Mouse (Mus musculus): Measurements from ENCODE around the gene Kcnd3. TPM values are rescaled to one million over a fixed set of nuclear protein-coding genes. Genes with fewer than 3 reads are reported as not detected.

Gene Kcnd3
- polyA plus RNA-seq, 1 experiment, result not detected

DNA sequence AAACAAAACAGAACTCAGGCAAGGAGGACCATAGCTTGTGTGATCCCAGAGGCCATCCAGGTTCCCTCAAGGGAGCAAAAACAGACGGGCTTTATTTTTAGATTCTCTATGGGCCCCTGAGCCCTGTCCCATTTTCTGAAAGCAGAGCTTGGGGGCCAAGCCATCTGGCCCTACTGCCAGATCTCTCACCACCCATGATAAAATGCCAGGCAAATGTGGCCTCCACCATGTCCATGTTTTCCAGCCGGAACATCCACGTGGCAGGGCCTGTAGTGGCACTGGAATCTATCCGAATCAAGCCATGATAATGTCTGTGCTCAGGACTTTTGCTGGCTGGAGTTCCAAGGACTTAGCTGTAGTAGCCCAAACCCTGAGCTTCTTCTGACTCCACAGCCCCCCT lies 148.4 kb downstream of the Kcnd3 start:
- Histone ChIP-seq H3K27ac (ENCODE audit: insufficient read depth, low read depth, low read length) (no peak overlapping the region), H3K4me3 (ENCODE audit: insufficient read depth, low read length) (no peak overlapping the region), H3K4me1 (ENCODE audit: control insufficient read depth, insufficient read depth, low read length) (no peaks in the 10 kb centered on the region)
- TF ChIP-seq CTCF (IDR thresholded peaks at IDR 0.05; ENCODE audit: low read depth, low read length), result no peak
- no peak for TF ChIP-seq POLR2A (IDR thresholded peaks at IDR 0.05; ENCODE audit: borderline replicate concordance, low read depth, low read length)

DNA sequence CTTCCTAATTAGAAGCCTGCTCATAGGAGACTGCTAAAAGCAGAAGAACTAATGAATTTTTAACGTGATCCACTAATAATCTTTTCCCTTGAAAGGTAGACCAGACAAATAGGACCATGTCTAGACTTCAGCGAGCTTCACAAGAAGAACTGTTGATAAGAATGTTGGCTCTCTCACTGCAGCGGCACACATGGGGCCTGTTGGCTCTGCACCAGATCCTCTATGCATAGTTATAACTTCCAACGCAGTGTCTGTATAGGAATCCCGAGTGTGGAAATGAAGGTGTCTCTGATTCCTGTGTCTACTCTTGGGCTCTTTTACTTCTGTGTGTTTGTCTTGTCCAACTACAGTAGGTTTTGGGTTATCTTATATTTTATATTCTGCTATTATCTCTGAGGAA lies 150.8 kb downstream of the Kcnd3 start:
- TF ChIP-seq CTCF (IDR thresholded peaks at IDR 0.05; ENCODE audit: low read depth, low read length) (no peak), POLR2A (IDR thresholded peaks at IDR 0.05; ENCODE audit: borderline replicate concordance, low read depth, low read length) (no peak)
- no peaks in the 10 kb centered on the region for H3K4me1 ChIP-seq (ENCODE audit: control insufficient read depth, insufficient read depth, low read length)
- H3K27ac ChIP-seq (ENCODE audit: insufficient read depth, low read depth, low read length), result no peak overlapping the region
- H3K4me3 ChIP-seq (ENCODE audit: insufficient read depth, low read length), result no peak overlapping the region

DNA sequence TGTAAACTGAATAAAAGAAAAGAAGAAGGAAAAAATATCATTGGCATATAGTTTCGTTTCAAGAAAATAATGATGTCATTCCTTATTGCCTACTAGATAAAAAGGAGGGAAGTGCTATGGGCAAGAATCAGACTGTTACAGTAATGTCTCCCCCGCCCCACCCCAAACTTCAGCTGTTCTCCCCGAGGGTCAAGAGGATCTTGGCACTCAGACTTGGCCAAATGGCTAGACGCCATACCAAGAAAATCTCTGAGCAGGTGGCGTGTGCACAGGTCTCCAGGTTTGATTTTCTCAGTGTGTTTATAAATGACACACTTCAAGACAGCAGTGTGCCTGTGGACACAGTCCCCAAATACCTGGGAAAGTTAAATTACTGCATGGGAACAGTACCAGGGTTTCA lies 153.6 kb downstream of the Kcnd3 start:
- no peaks in the 10 kb centered on the region for H3K4me1 ChIP-seq (ENCODE audit: control insufficient read depth, insufficient read depth, low read length)
- no peak overlapping the region for H3K4me3 ChIP-seq (ENCODE audit: insufficient read depth, low read length)
- no peak overlapping the region for H3K27ac ChIP-seq (ENCODE audit: insufficient read depth, low read depth, low read length)
- TF ChIP-seq POLR2A (IDR thresholded peaks at IDR 0.05; ENCODE audit: borderline replicate concordance, low read depth, low read length) (no peak), CTCF (IDR thresholded peaks at IDR 0.05; ENCODE audit: low read depth, low read length) (no peak)

DNA sequence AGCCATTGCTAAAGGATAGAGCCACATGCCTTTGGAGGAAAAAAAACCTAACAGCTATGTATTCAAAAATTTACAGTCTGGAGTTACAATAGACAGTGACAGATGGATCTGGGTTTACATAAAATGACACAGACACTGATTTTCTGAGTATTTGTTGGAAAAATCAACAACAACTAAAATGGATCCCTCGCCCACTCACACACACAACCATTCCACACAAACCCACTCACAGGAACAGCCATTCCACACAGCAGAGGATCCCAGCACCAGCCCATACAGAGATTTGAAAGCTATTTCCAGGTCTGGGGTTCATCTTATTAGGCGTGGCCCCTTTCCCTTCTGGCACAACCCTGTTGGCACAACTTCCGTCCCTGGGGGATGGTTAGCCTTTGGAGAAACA lies 156.7 kb downstream of the Kcnd3 start:
- TF ChIP-seq CTCF (IDR thresholded peaks at IDR 0.05; ENCODE audit: low read depth, low read length), result no peak
- no peak for TF ChIP-seq POLR2A (IDR thresholded peaks at IDR 0.05; ENCODE audit: borderline replicate concordance, low read depth, low read length)
- Histone ChIP-seq H3K27ac (ENCODE audit: insufficient read depth, low read depth, low read length) (no peak overlapping the region), H3K4me3 (ENCODE audit: insufficient read depth, low read length) (no peak overlapping the region), H3K4me1 (ENCODE audit: control insufficient read depth, insufficient read depth, low read length) (no peaks in the 10 kb centered on the region)

DNA sequence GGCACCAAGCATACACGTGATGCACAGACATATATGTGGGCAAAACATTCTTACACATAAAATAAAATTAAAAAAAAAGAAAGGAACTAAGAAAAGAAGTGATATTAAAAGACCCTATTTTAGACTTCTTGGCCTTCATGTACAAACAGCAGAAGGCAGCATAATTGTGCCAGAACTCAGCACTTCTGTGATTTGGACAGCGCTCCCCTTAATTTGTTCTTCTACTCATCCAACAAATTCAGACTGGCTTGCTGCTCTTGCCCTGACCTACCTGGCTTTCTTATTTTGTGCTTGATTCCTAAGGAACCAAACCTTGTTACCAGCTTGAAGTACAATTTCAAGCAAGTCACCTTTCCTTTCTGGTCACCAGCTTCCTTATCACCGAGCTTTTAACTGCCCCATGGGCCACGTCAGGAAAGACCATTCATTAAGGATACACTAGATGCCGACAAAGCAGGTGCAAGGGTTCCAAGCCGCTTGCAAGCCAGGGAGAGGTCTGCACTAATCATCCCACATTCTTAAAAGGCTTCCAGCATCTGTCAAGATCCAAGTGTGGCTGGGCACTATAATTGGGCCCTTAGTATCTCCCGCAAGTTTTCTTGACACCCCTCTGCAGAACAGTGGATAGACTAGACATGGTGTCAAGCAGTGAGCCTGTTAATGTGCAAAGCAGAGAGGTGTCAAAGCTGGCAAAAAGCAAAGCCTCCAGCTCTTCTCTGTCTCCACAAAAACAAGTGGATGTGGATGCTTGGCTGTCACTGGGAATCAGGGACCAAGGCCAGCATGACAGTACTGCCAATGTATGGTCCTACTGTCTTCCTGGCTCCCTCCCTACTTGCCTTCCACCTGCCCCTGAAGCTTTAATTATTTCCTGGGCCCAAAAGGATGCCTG lies 159.6 kb downstream of the Kcnd3 start:
- Histone ChIP-seq H3K4me3 (ENCODE audit: insufficient read depth, low read length) (no peak overlapping the region), H3K4me1 (ENCODE audit: control insufficient read depth, insufficient read depth, low read length) (no peaks in the 10 kb centered on the region), H3K27ac (ENCODE audit: insufficient read depth, low read depth, low read length) (no peak overlapping the region)
- TF ChIP-seq POLR2A (IDR thresholded peaks at IDR 0.05; ENCODE audit: borderline replicate concordance, low read depth, low read length) (no peak), CTCF (IDR thresholded peaks at IDR 0.05; ENCODE audit: low read depth, low read length) (no peak)

DNA sequence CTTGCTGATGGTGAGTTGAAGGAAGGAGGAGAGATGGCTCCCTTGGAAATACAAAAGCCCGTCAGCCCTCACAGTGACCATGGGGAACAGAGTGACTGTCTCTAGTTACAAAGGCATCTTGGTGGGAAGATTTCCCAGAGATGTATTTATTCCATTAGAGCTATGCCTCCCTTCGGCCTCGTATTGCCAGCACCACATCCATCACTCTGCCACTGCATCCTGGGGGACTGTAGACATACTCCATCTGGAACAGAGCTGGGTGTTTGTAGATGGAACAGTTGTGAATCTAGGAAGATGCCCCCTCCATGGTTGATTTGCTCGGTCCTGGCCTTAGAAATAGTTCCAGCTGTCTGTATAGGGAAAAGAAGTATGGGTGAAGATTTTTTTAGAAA lies 160.3 kb downstream of the Kcnd3 start:
- Histone ChIP-seq H3K4me1 (ENCODE audit: control insufficient read depth, insufficient read depth, low read length) (no peaks in the 10 kb centered on the region), H3K27ac (ENCODE audit: insufficient read depth, low read depth, low read length) (no peak overlapping the region), H3K4me3 (ENCODE audit: insufficient read depth, low read length) (no peak overlapping the region)
- TF ChIP-seq POLR2A (IDR thresholded peaks at IDR 0.05; ENCODE audit: borderline replicate concordance, low read depth, low read length) (no peak), CTCF (IDR thresholded peaks at IDR 0.05; ENCODE audit: low read depth, low read length) (no peak)

DNA sequence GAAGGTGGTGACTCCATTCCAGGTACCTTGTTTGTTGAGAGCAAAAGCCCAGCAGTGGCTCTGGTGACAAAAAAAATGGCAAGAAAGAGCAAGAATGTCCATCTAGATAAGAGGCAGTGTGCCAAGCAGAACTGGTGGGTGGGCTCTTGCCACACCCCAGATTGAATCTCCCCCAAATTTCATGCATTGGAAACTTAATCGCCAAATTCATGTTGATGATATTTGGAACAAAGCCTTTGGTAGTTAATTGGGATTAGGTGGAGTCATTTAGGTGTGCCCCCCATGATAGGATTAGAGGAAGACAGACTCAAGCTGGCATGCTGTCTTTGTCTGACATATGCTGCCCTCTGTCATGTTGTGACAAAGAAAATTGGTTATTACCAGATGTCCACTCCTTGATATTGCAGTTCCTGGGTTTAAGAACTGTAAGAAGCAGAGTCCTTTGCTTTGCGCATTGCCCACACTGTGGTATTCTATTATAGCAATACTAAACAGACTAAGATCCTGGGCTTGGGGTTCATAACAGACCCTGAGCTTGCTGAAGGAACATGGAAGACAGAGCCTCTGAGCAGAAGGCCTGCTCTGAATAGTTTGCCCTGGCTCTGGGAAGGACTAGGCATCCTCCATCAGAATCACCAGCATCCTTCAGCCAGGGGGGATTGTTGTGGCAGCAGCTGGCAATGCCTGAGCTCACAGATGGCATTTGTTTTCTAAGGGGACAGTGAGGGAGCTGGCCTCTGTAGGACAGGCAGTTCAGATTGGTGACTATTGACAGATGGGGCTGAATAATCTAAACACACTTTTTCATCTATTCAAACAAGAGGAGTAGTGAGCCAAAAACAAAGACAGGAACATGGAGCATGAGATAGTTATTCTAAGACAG lies 165.0 kb downstream of the Kcnd3 start:
- H3K27ac ChIP-seq (ENCODE audit: insufficient read depth, low read depth, low read length), result no peak overlapping the region
- TF ChIP-seq POLR2A (IDR thresholded peaks at IDR 0.05; ENCODE audit: borderline replicate concordance, low read depth, low read length), result no peak
- TF ChIP-seq CTCF (IDR thresholded peaks at IDR 0.05; ENCODE audit: low read depth, low read length), result no peak
- H3K4me1 ChIP-seq (ENCODE audit: control insufficient read depth, insufficient read depth, low read length), result no peaks in the 10 kb centered on the region
- H3K4me3 ChIP-seq (ENCODE audit: insufficient read depth, low read length), result no peak overlapping the region

DNA sequence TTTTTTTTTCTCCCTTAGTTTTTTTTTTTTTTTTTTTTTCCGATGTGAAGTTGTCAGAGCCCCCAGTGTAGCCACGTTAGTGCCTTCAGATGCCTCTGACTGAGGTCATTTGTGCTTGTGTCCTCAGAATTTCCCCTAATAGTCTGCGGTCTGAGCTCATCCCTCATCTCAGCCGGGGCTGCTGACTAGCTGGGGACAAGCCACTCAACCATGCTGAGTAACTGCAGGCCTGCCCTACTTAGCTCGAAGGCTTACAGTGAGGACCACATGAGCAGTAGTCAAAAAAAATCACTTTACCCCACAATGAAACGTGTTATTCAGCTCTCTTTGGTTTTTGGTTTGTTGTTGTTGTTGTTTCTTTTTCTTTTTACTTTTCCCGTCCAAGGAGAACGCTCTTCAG lies 169.0 kb downstream of the Kcnd3 start:
- Histone ChIP-seq H3K27ac (ENCODE audit: insufficient read depth, low read depth, low read length) (no peak overlapping the region), H3K4me1 (ENCODE audit: control insufficient read depth, insufficient read depth, low read length) (no peaks in the 10 kb centered on the region), H3K4me3 (ENCODE audit: insufficient read depth, low read length) (no peak overlapping the region)
- TF ChIP-seq CTCF (IDR thresholded peaks at IDR 0.05; ENCODE audit: low read depth, low read length), result no peak

DNA sequence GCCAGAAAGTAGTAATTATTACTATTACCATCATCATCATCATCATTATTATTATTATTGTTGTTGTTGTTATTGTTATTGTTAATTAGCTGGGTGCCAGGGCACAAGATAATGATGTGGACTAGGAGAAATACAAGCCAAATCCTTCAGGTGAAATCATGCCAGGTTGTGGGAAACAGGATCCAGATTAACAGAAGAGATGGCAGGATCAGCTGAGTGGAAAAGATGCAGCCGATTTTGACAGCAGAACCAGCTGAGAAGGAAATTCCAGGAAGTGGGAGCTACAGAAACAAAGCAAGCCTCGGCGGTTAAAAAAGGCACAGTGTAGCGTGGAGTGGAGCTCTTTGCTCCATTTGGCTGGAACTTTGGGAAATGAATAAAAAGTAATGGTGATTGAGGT lies 171.0 kb downstream of the Kcnd3 start:
- no peak overlapping the region for H3K4me3 ChIP-seq (ENCODE audit: insufficient read depth, low read length)
- TF ChIP-seq POLR2A (IDR thresholded peaks at IDR 0.05; ENCODE audit: borderline replicate concordance, low read depth, low read length) (no peak), CTCF (IDR thresholded peaks at IDR 0.05; ENCODE audit: low read depth, low read length) (no peak)
- H3K4me1 ChIP-seq (ENCODE audit: control insufficient read depth, insufficient read depth, low read length), result peaks cover 9% of the 10 kb centered on the region

DNA sequence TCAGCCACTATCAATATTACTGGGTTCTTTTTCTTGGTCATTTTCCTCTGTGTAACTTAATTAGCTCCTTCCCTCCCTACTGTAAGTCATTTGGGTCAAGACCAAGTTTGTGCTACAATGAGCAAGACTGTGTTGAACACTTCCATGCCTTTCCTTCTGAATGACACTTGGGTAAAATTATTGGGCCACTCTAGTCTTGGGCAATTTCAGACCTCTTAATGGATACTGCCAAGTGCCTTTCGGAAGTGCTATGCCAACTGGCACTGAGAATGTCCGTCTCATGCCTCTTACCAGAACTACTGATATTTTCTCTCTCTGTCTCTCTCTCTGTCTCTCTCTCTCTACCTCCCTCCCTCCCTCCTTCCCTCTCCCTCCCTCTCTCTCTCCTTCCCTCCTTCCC lies 173.8 kb downstream of the Kcnd3 start:
- TF ChIP-seq POLR2A (IDR thresholded peaks at IDR 0.05; ENCODE audit: borderline replicate concordance, low read depth, low read length) (no peak), CTCF (IDR thresholded peaks at IDR 0.05; ENCODE audit: low read depth, low read length) (no peak)
- H3K27ac ChIP-seq (ENCODE audit: insufficient read depth, low read depth, low read length), result no peak overlapping the region
- H3K4me1 ChIP-seq (ENCODE audit: control insufficient read depth, insufficient read depth, low read length), result peaks cover 9% of the 10 kb centered on the region
- H3K4me3 ChIP-seq (ENCODE audit: insufficient read depth, low read length), result no peak overlapping the region

More for the DNA sequence above, 171.0 kb downstream of the Kcnd3 start:
- H3K27ac ChIP-seq (ENCODE audit: insufficient read depth, low read depth, low read length), result no peak overlapping the region
